Mouse (Mus musculus): ENCODE data around the gene Otud7a.

- TF ChIP-seq CTCF (IDR thresholded peaks at IDR 0.05; ENCODE audit: extremely low read depth, insufficient read depth, low read length): no peak
- TF ChIP-seq POLR2A (IDR thresholded peaks at IDR 0.05; ENCODE audit: extremely low read depth, insufficient read depth, low read length): no peak
These were observed 172.5 kb downstream of the Otud7a start for GRCm38 (mm10) chr7:63617018-63617417.
